Mouse (Mus musculus) midbrain, embryonic 13.5 days (tissue): ENCODE measurements around the gene Gm13102. TPM values are rescaled to one million over a fixed set of nuclear protein-coding genes. Genes with fewer than 3 reads are reported as not detected.
"Not testable (repeated sequence)": the region's sequence is repeated elsewhere in the genome, so short reads cannot be mapped to it uniquely, and the experiment has no call there.

Experiments used
- ATAC-seq: fragments of 200-750 bp; cut with Nextera tagmentation; 2 replicates; pipeline ENCODE4 v1.8.0; 2017; ENCODE audit warnings: mild to moderate bottlenecking, moderate TSS enrichment, moderate library complexity
- H3K27ac ChIP-seq: fragments of 300-500 bp; sonication (generic); 2 replicates; pipeline ENCODE4 v1.5.1; 2015; ENCODE audit warnings: inconsistent platforms, mild to moderate bottlenecking, moderate library complexity
- H3K27me3 ChIP-seq: fragments of 300-500 bp; sonication (generic); 2 replicates; pipeline ENCODE4 v1.6.1; 2015; ENCODE audit warnings: mild to moderate bottlenecking, inconsistent platforms
- H3K36me3 ChIP-seq: fragments of 300-500 bp; sonication (generic); 2 replicates; pipeline ENCODE4 v1.6.1; 2015; ENCODE audit warnings: mild to moderate bottlenecking, inconsistent platforms
- H3K4me1 ChIP-seq: fragments of 300-500 bp; sonication (generic); replicated peaks from 2 replicates; pipeline ENCODE4 v1.6.1; 2015; ENCODE audit warnings: inconsistent platforms
- H3K4me2 ChIP-seq: fragments of 300-500 bp; sonication (generic); replicated peaks from 2 replicates; pipeline ENCODE4 v1.6.1; 2015; ENCODE audit warnings: moderate library complexity, mild to moderate bottlenecking, inconsistent platforms
- H3K4me3 ChIP-seq: fragments of 300-500 bp; sonication (generic); replicated peaks from 2 replicates; pipeline ENCODE4 v1.5.1; 2015; ENCODE audit warnings: mild to moderate bottlenecking, inconsistent platforms
- H3K9ac ChIP-seq: fragments of 300-500 bp; sonication (generic); replicated peaks from 2 replicates; pipeline ENCODE4 v1.6.1; 2015; ENCODE audit warnings: mild to moderate bottlenecking, inconsistent platforms
- H3K9me3 ChIP-seq: fragments of 300-500 bp; sonication (generic); 2 replicates; pipeline ENCODE4 v1.6.1; 2016; ENCODE audit warnings: mild to moderate bottlenecking, inconsistent platforms
- WGBS: fragments of 180-500 bp; shearing (Covaris S2); methylation state at CpG from one replicate; pipeline ENCODE4 v1.1.7; 2015; 5-methylcytosine and 5-hydroxymethylcytosine counted together
- polyA plus RNA-seq: library from polyadenylated mRNA; unstranded; fragments of >200 nt; fragmentation: Nextera tagmentation; extraction: Ambion mirVana; gene quantifications from 2 replicates; pipeline ENCODE4 v1.2.1, GENCODE M21; 2015

The Gm13102 gene
- not detected in 2 replicates for polyA plus RNA-seq

- H3K4me1 ChIP-seq, H3K36me3 ChIP-seq, H3K27me3 ChIP-seq, H3K4me2 ChIP-seq, ATAC-seq, H3K27ac ChIP-seq, H3K9ac ChIP-seq, H3K4me3 ChIP-seq, H3K9me3 ChIP-seq: not testable (repeated sequence)
- no CpG with 5 or more reads among the region's 2 CpGs for WGBS
Observed at GRCm38 (mm10) chr4:144106174-144106573, at the start of gene Gm13102. Gene Gm13102 (plus strand): TSS chr4:144106474.

GRCm38 (mm10) chr4:144058826-144059225 is 47.4 kb upstream of the Gm13102 start, which contains the start of gene Pramel4:
Gene Pramel4 (plus strand): TSS chr4:144059126.
- not testable (repeated sequence) for H3K4me3 ChIP-seq, H3K27ac ChIP-seq, H3K9ac ChIP-seq, H3K27me3 ChIP-seq, ATAC-seq, H3K4me2 ChIP-seq, H3K4me1 ChIP-seq, H3K36me3 ChIP-seq, H3K9me3 ChIP-seq
- WGBS, result 86% methylated on average over 3 of the region's 3 CpGs

Other genes with a start within 250 kb of the Gm13102 start
- not detected in 2 replicates for gene Pramef6, start 206.1 kb upstream of the Gm13102 start, polyA plus RNA-seq
- not detected in 2 replicates for gene Pramef25, start 155.5 kb upstream of the Gm13102 start, polyA plus RNA-seq
- not detected in 2 replicates for gene Gm13101, start 139.5 kb upstream of the Gm13102 start, polyA plus RNA-seq
- not detected in 2 replicates for gene Pramef17, start 112.1 kb upstream of the Gm13102 start, polyA plus RNA-seq
- not detected in 2 replicates for gene Pramel4, start 47.3 kb upstream of the Gm13102 start, polyA plus RNA-seq
- not detected in 2 replicates for gene Oog3, start 56.2 kb downstream of the Gm13102 start, polyA plus RNA-seq
- gene Oog2, start 84.2 kb downstream of the Gm13102 start, polyA plus RNA-seq, result not detected in 2 replicates
- gene C87977, start 106.8 kb downstream of the Gm13102 start, polyA plus RNA-seq, result not detected in 2 replicates
- not detected in 2 replicates for gene Pramel5, start 174.0 kb downstream of the Gm13102 start, polyA plus RNA-seq
- not detected in 2 replicates for gene Gm13128, start 223.8 kb downstream of the Gm13102 start, polyA plus RNA-seq